Mouse (Mus musculus): ENCODE data around the gene Slc5a2.

- no peak; the same call in 1 of the 2 replicates for TF ChIP-seq POLR2A (IDR thresholded peaks at IDR 0.05; ENCODE audit: low read depth, low read length)
- TF ChIP-seq CTCF (IDR thresholded peaks at IDR 0.05; ENCODE audit: borderline replicate concordance, insufficient read depth, low read length), result no peak
Measured at GRCm38 (mm10) chr7:128320219-128320816, 54.9 kb downstream of the Slc5a2 start.
